Mouse (Mus musculus) midbrain, embryonic 16.5 days (tissue): ENCODE data around the gene Gss. TPM values are rescaled to one million over a fixed set of nuclear protein-coding genes. Genes with fewer than 3 reads are reported as not detected.
A peak's percentile ranks its signal among the peaks of the same experiment; 100 is the strongest.
"Not testable (repeated sequence)": the region's sequence is repeated elsewhere in the genome, so short reads cannot be mapped to it uniquely, and the experiment has no call there.

Source experiments
- ATAC-seq: fragments of 200-750 bp; cut with Nextera tagmentation; 2 replicates; pipeline ENCODE4 v1.8.0; 2017; ENCODE audit warnings: moderate TSS enrichment
- H3K27ac ChIP-seq: fragments of 300-500 bp; sonication (generic); 2 replicates; pipeline ENCODE4 v1.5.1; 2014; ENCODE audit warnings: mild to moderate bottlenecking, low read length, mixed read lengths
- H3K27me3 ChIP-seq: fragments of 300-500 bp; sonication (generic); 2 replicates; pipeline ENCODE4 v1.6.1; 2014; ENCODE audit warnings: low read depth, low read length, mixed read lengths; ENCODE audit not compliant: control insufficient read depth, insufficient read depth
- H3K36me3 ChIP-seq: fragments of 300-500 bp; sonication (generic); 2 replicates; pipeline ENCODE4 v1.6.1; 2014; ENCODE audit warnings: mild to moderate bottlenecking, low read length, moderate library complexity, mixed read lengths; ENCODE audit not compliant: control insufficient read depth, insufficient read depth
- H3K4me1 ChIP-seq: fragments of 300-500 bp; sonication (generic); 2 replicates; pipeline ENCODE4 v1.6.1; 2014; ENCODE audit warnings: mild to moderate bottlenecking, low read length, mixed read lengths; ENCODE audit not compliant: control insufficient read depth, insufficient read depth
- H3K4me2 ChIP-seq: fragments of 300-500 bp; sonication (generic); 2 replicates; pipeline ENCODE4 v1.6.1; 2014; ENCODE audit warnings: mild to moderate bottlenecking, low read length, mixed read lengths
- H3K4me3 ChIP-seq: fragments of 300-500 bp; sonication (generic); 2 replicates; pipeline ENCODE4 v1.5.1; 2014; ENCODE audit warnings: low read depth, mild to moderate bottlenecking, low read length, moderate library complexity, mixed read lengths
- H3K9ac ChIP-seq: fragments of 300-500 bp; sonication (generic); 2 replicates; pipeline ENCODE4 v1.6.1; 2014; ENCODE audit warnings: low read depth, low read length, mixed read lengths
- H3K9me3 ChIP-seq: fragments of 300-500 bp; sonication (generic); replicated peaks from 2 replicates; pipeline ENCODE4 v1.6.1; 2014; ENCODE audit warnings: mild to moderate bottlenecking, low read length, mixed read lengths; ENCODE audit not compliant: control insufficient read depth, poor library complexity, severe bottlenecking
- WGBS: fragments of 180-500 bp; shearing (Covaris S2); extraction: QIAGEN DNeasy Blood & Tissue Kit; methylation state at CpG from one replicate; pipeline ENCODE4 v1.1.7; 2014; 5-methylcytosine and 5-hydroxymethylcytosine counted together
- polyA plus RNA-seq: library from polyadenylated mRNA; unstranded; fragments of >200 nt; fragmentation: Nextera tagmentation; extraction: Ambion mirVana; gene quantifications from 2 replicates; pipeline ENCODE4 v1.2.1, GENCODE M21; 2015

The Gss gene
- polyA plus RNA-seq, 1 experiment from 2014 or later = 15.1 TPM

- Histone ChIP-seq H3K4me3 (no peak overlapping the region), H3K27ac (no peak overlapping the region), H3K9me3 (no peaks in the 10 kb centered on the region), H3K27me3 (no peaks in the 10 kb centered on the region), H3K4me1 (no peaks in the 10 kb centered on the region), H3K36me3 (no peaks in the 10 kb centered on the region), H3K9ac (no peak overlapping the region), H3K4me2 (no peak overlapping the region)
- no peak for ATAC-seq
- WGBS = 77% methylated on average over 4 of the region's 4 CpGs
Observed at GRCm38 (mm10) chr2:155606360-155606759, 13.8 kb upstream of the Gss start.

GRCm38 (mm10) chr2:155605236-155605589 lies 12.6 kb upstream of the Gss start:
- H3K4me2 ChIP-seq, H3K27me3 ChIP-seq, H3K4me1 ChIP-seq, H3K9ac ChIP-seq, H3K27ac ChIP-seq, H3K4me3 ChIP-seq, ATAC-seq, H3K9me3 ChIP-seq, H3K36me3 ChIP-seq: not testable (repeated sequence)
- 80% methylated on average over 4 of the region's 4 CpGs for WGBS

- no peak overlapping the region for H3K4me3 ChIP-seq
- H3K4me1 ChIP-seq = no peaks in the 10 kb centered on the region
- no peak overlapping the region for H3K4me2 ChIP-seq
- no peaks in the 10 kb centered on the region for H3K36me3 ChIP-seq
- no peaks in the 10 kb centered on the region for H3K27me3 ChIP-seq
- no peak overlapping the region for H3K27ac ChIP-seq
- ATAC-seq = no peak
- 62% methylated on average over 10 of the region's 10 CpGs for WGBS
- H3K9ac ChIP-seq = no peak overlapping the region
- H3K9me3 ChIP-seq = no peaks in the 10 kb centered on the region
Observed at GRCm38 (mm10) chr2:155604560-155605235, 12.1 kb upstream of the Gss start.

- Histone ChIP-seq H3K9me3 (no peaks in the 10 kb centered on the region), H3K9ac (no peak overlapping the region), H3K4me2 (no peak overlapping the region), H3K4me3 (no peak overlapping the region), H3K4me1 (no peaks in the 10 kb centered on the region), H3K36me3 (no peaks in the 10 kb centered on the region), H3K27ac (no peak overlapping the region), H3K27me3 (no peaks in the 10 kb centered on the region)
- WGBS = 56% methylated on average over 3 of the region's 3 CpGs
- ATAC-seq = no peak
Observed at GRCm38 (mm10) chr2:155603707-155604106, 11.1 kb upstream of the Gss start.

GRCm38 (mm10) chr2:155595516-155595915 lies 2.9 kb upstream of the Gss start:
- ATAC-seq = no peak
- H3K4me2 ChIP-seq = no peak overlapping the region
- H3K4me1 ChIP-seq = peaks cover 9% of the 10 kb centered on the region
- no peaks in the 10 kb centered on the region for H3K36me3 ChIP-seq
- 85% methylated on average over 6 of the region's 6 CpGs for WGBS
- H3K9me3 ChIP-seq = no peaks in the 10 kb centered on the region
- no peak overlapping the region for H3K27ac ChIP-seq
- H3K27me3 ChIP-seq = no peaks in the 10 kb centered on the region; the same call in 1 of the 2 replicates
- no peak overlapping the region for H3K9ac ChIP-seq
- no peak overlapping the region for H3K4me3 ChIP-seq

GRCm38 (mm10) chr2:155592854-155593283 lies 259 bp upstream of the Gss start:
- peak overlapping the region; percentile 53; the same call in 1 of the 2 replicates for H3K27ac ChIP-seq

GRCm38 (mm10) chr2:155591676-155592075 lies 934 bp downstream of the Gss start:
- Histone ChIP-seq H3K4me3 (peak overlapping the region; percentile 60), H3K4me1 (peaks cover 9% of the 10 kb centered on the region), H3K36me3 (no peaks in the 10 kb centered on the region), H3K27ac (peak overlapping the region; percentile 66; the same call in 1 of the 2 replicates), H3K9me3 (no peaks in the 10 kb centered on the region), H3K9ac (peak overlapping the region; percentile 68), H3K4me2 (peak overlapping the region; percentile 73), H3K27me3 (no peaks in the 10 kb centered on the region; the same call in 1 of the 2 replicates)
- WGBS = 8% methylated on average over 6 of the region's 6 CpGs
- ATAC-seq = no peak

More at GRCm38 (mm10) chr2:155592854-155593283, 259 bp upstream of the Gss start:
- peak overlapping the region; percentile 60 for H3K4me3 ChIP-seq
- no peaks in the 10 kb centered on the region for H3K36me3 ChIP-seq
- H3K4me1 ChIP-seq = peaks cover 9% of the 10 kb centered on the region
- no peaks in the 10 kb centered on the region for H3K9me3 ChIP-seq
- WGBS = 2% methylated on average over 9 of the region's 9 CpGs
- H3K9ac ChIP-seq = peak overlapping the region; percentile 68
- no peaks in the 10 kb centered on the region; the same call in 1 of the 2 replicates for H3K27me3 ChIP-seq
- no peak for ATAC-seq
- H3K4me2 ChIP-seq = peak overlapping the region; percentile 73

GRCm38 (mm10) chr2:155590876-155591275 lies 1.7 kb downstream of the Gss start:
- Histone ChIP-seq H3K4me1 (peaks cover 9% of the 10 kb centered on the region), H3K9me3 (no peaks in the 10 kb centered on the region), H3K4me2 (no peak overlapping the region), H3K36me3 (no peaks in the 10 kb centered on the region), H3K4me3 (no peak overlapping the region), H3K9ac (no peak overlapping the region), H3K27ac (no peak overlapping the region), H3K27me3 (no peaks in the 10 kb centered on the region; the same call in 1 of the 2 replicates)
- WGBS = 91% methylated on average over 2 of the region's 2 CpGs
- no peak for ATAC-seq

GRCm38 (mm10) chr2:155589521-155589920 lies 3.1 kb downstream of the Gss start:
- H3K9me3 ChIP-seq = no peaks in the 10 kb centered on the region
- no peak overlapping the region for H3K4me3 ChIP-seq
- peaks cover 9% of the 10 kb centered on the region for H3K4me1 ChIP-seq
- no peak overlapping the region for H3K27ac ChIP-seq
- H3K9ac ChIP-seq = no peak overlapping the region
- 78% methylated on average over 6 of the region's 6 CpGs for WGBS
- H3K27me3 ChIP-seq = no peaks in the 10 kb centered on the region
- H3K36me3 ChIP-seq = no peaks in the 10 kb centered on the region
- H3K4me2 ChIP-seq = no peak overlapping the region
- no peak for ATAC-seq
